Mouse (Mus musculus): Measurements from ENCODE around the gene Rapgef3. TPM values are rescaled to one million over a fixed set of nuclear protein-coding genes. Genes with fewer than 3 reads are reported as not detected.

The Rapgef3 gene
- polyA plus RNA-seq, 1 experiment: 0.88 TPM

- no peaks in the 10 kb centered on the region for H3K36me3 ChIP-seq (ENCODE audit: control insufficient read depth, insufficient read depth)
- H3ac ChIP-seq (ENCODE audit: control insufficient read depth, insufficient read length, low read depth): no peak overlapping the region
- no peak overlapping the region for H3K4me3 ChIP-seq (ENCODE audit: insufficient read depth, poor library complexity, severe bottlenecking)
- no peak for TF ChIP-seq USF1 (IDR thresholded peaks at IDR 0.05; ENCODE audit: low read depth)
- H3K79me2 ChIP-seq (ENCODE audit: control insufficient read depth, insufficient read depth): no peaks in the 10 kb centered on the region
- no peaks in the 10 kb centered on the region for H3K79me3 ChIP-seq (ENCODE audit: low read depth)
- H3K27me3 ChIP-seq (ENCODE audit: control insufficient read depth, insufficient read depth, insufficient read length): peaks cover 19% of the 10 kb centered on the region
These were observed 1.6 kb downstream of the Rapgef3 start for GRCm38 (mm10) chr15:97766194-97766593.

- H3ac ChIP-seq (ENCODE audit: control insufficient read depth, insufficient read length, low read depth): no peak overlapping the region
- no peaks in the 10 kb centered on the region for H3K36me3 ChIP-seq (ENCODE audit: control insufficient read depth, insufficient read depth)
- no peaks in the 10 kb centered on the region for H3K79me3 ChIP-seq (ENCODE audit: low read depth)
- H3K79me2 ChIP-seq (ENCODE audit: control insufficient read depth, insufficient read depth): no peaks in the 10 kb centered on the region
- peaks cover 21% of the 10 kb centered on the region for H3K27me3 ChIP-seq (ENCODE audit: control insufficient read depth, insufficient read depth, insufficient read length)
- H3K4me3 ChIP-seq (ENCODE audit: insufficient read depth, poor library complexity, severe bottlenecking): no peak overlapping the region
- TF ChIP-seq CEBPB (IDR thresholded peaks at IDR 0.05; ENCODE audit: low read depth): no peak
- no peak for TF ChIP-seq CTCF (IDR thresholded peaks at IDR 0.05; ENCODE audit: control insufficient read depth, insufficient read depth, insufficient read length)
- TF ChIP-seq FOSL1 (IDR thresholded peaks at IDR 0.05; ENCODE audit: insufficient read depth, low read length, poor library complexity, severe bottlenecking): no peak
- no peak for TF ChIP-seq USF1 (IDR thresholded peaks at IDR 0.05; ENCODE audit: low read depth)
- TF ChIP-seq MYOG (IDR thresholded peaks at IDR 0.05; ENCODE audit: control insufficient read depth, extremely low read depth, insufficient read length): no peak
- no peak for TF ChIP-seq MAX (IDR thresholded peaks at IDR 0.05)
- no peak for TF ChIP-seq MYOD1 (IDR thresholded peaks at IDR 0.05; ENCODE audit: control insufficient read depth, insufficient read length, low read depth)
These were observed 2.5 kb downstream of the Rapgef3 start for GRCm38 (mm10) chr15:97765090-97765794.

- H3K79me3 ChIP-seq (ENCODE audit: low read depth): no peaks in the 10 kb centered on the region
- no peak overlapping the region for H3ac ChIP-seq (ENCODE audit: control insufficient read depth, insufficient read length, low read depth)
- H3K36me3 ChIP-seq (ENCODE audit: control insufficient read depth, insufficient read depth): no peaks in the 10 kb centered on the region
- H3K27me3 ChIP-seq (ENCODE audit: control insufficient read depth, insufficient read depth, insufficient read length): peaks cover 25% of the 10 kb centered on the region
- H3K4me3 ChIP-seq (ENCODE audit: insufficient read depth, poor library complexity, severe bottlenecking): no peak overlapping the region
- TF ChIP-seq MAX (IDR thresholded peaks at IDR 0.05): no peak
- no peak for TF ChIP-seq FOSL1 (IDR thresholded peaks at IDR 0.05; ENCODE audit: insufficient read depth, low read length, poor library complexity, severe bottlenecking)
- TF ChIP-seq CTCF (IDR thresholded peaks at IDR 0.05; ENCODE audit: control insufficient read depth, insufficient read depth, insufficient read length): no peak
- no peak for TF ChIP-seq MYOD1 (IDR thresholded peaks at IDR 0.05; ENCODE audit: control insufficient read depth, insufficient read length, low read depth)
- no peaks in the 10 kb centered on the region for H3K79me2 ChIP-seq (ENCODE audit: control insufficient read depth, insufficient read depth)
These were observed 3.2 kb downstream of the Rapgef3 start for GRCm38 (mm10) chr15:97764532-97764931.

GRCm38 (mm10) chr15:97763256-97764049 lies 4.3 kb downstream of the Rapgef3 start:
- Histone ChIP-seq H3K79me2 (ENCODE audit: control insufficient read depth, insufficient read depth) (no peaks in the 10 kb centered on the region), H3K4me3 (ENCODE audit: insufficient read depth, poor library complexity, severe bottlenecking) (no peak overlapping the region), H3K36me3 (ENCODE audit: control insufficient read depth, insufficient read depth) (no peaks in the 10 kb centered on the region), H3K27me3 (ENCODE audit: control insufficient read depth, insufficient read depth, insufficient read length) (peaks cover 32% of the 10 kb centered on the region), H3ac (ENCODE audit: control insufficient read depth, insufficient read length, low read depth) (no peak overlapping the region), H3K79me3 (ENCODE audit: low read depth) (no peaks in the 10 kb centered on the region)
- TF ChIP-seq FOSL1 (IDR thresholded peaks at IDR 0.05; ENCODE audit: insufficient read depth, low read length, poor library complexity, severe bottlenecking): no peak
- TF ChIP-seq MYOG (IDR thresholded peaks at IDR 0.05; ENCODE audit: control insufficient read depth, extremely low read depth, insufficient read length): no peak
- no peak for TF ChIP-seq MYOD1 (IDR thresholded peaks at IDR 0.05; ENCODE audit: control insufficient read depth, insufficient read length, low read depth)
- TF ChIP-seq CEBPB (IDR thresholded peaks at IDR 0.05; ENCODE audit: low read depth): no peak
- no peak for TF ChIP-seq MAX (IDR thresholded peaks at IDR 0.05)
- TF ChIP-seq CTCF (IDR thresholded peaks at IDR 0.05; ENCODE audit: control insufficient read depth, insufficient read depth, insufficient read length): no peak
- no peak for TF ChIP-seq USF1 (IDR thresholded peaks at IDR 0.05; ENCODE audit: low read depth)

GRCm38 (mm10) chr15:97762733-97763132 lies 5.0 kb downstream of the Rapgef3 start:
- Histone ChIP-seq H3K4me3 (ENCODE audit: insufficient read depth, poor library complexity, severe bottlenecking) (no peak overlapping the region), H3K36me3 (ENCODE audit: control insufficient read depth, insufficient read depth) (no peaks in the 10 kb centered on the region), H3ac (ENCODE audit: control insufficient read depth, insufficient read length, low read depth) (no peak overlapping the region), H3K27me3 (ENCODE audit: control insufficient read depth, insufficient read depth, insufficient read length) (peaks cover 32% of the 10 kb centered on the region), H3K79me2 (ENCODE audit: control insufficient read depth, insufficient read depth) (no peaks in the 10 kb centered on the region), H3K79me3 (ENCODE audit: low read depth) (no peaks in the 10 kb centered on the region)
- TF ChIP-seq USF1 (IDR thresholded peaks at IDR 0.05; ENCODE audit: low read depth) (no peak), MYOG (IDR thresholded peaks at IDR 0.05; ENCODE audit: control insufficient read depth, extremely low read depth, insufficient read length) (no peak), MYOD1 (IDR thresholded peaks at IDR 0.05; ENCODE audit: control insufficient read depth, insufficient read length, low read depth) (no peak), CTCF (IDR thresholded peaks at IDR 0.05; ENCODE audit: control insufficient read depth, insufficient read depth, insufficient read length) (no peak), MAX (IDR thresholded peaks at IDR 0.05) (no peak), CEBPB (IDR thresholded peaks at IDR 0.05; ENCODE audit: low read depth) (no peak), FOSL1 (IDR thresholded peaks at IDR 0.05; ENCODE audit: insufficient read depth, low read length, poor library complexity, severe bottlenecking) (no peak)

Data from C2C12 (cell line).